Mouse (Mus musculus): ENCODE data around the gene Lrrc28. TPM values are rescaled to one million over a fixed set of nuclear protein-coding genes. Genes with fewer than 3 reads are reported as not detected.

Lrrc28 gene
- polyA plus RNA-seq, 1 experiment: 9.1 TPM

GRCm38 (mm10) chr7:67654668-67655067 is 9.6 kb upstream of the Lrrc28 start:
- H3K36me3 ChIP-seq (ENCODE audit: control insufficient read depth, insufficient read depth): no peaks in the 10 kb centered on the region
- TF ChIP-seq MAX (IDR thresholded peaks at IDR 0.05) (no peak), FOSL1 (IDR thresholded peaks at IDR 0.05; ENCODE audit: insufficient read depth, low read length, poor library complexity, severe bottlenecking) (no peak), CTCF (IDR thresholded peaks at IDR 0.05; ENCODE audit: control insufficient read depth, insufficient read depth, insufficient read length) (no peak), MYOG (IDR thresholded peaks at IDR 0.05; ENCODE audit: control insufficient read depth, extremely low read depth, insufficient read length) (no peak), MYOD1 (IDR thresholded peaks at IDR 0.05; ENCODE audit: control insufficient read depth, insufficient read length, low read depth) (no peak), CEBPB (IDR thresholded peaks at IDR 0.05; ENCODE audit: low read depth) (no peak), USF1 (IDR thresholded peaks at IDR 0.05; ENCODE audit: low read depth) (no peak)
- no peak overlapping the region for H3K4me3 ChIP-seq (ENCODE audit: insufficient read depth, poor library complexity, severe bottlenecking)
- peaks cover 8% of the 10 kb centered on the region for H3K79me3 ChIP-seq (ENCODE audit: low read depth)
- H3ac ChIP-seq (ENCODE audit: control insufficient read depth, insufficient read length, low read depth): no peak overlapping the region
- peaks cover 15% of the 10 kb centered on the region for H3K79me2 ChIP-seq (ENCODE audit: control insufficient read depth, insufficient read depth)
- no peaks in the 10 kb centered on the region for H3K27me3 ChIP-seq (ENCODE audit: control insufficient read depth, insufficient read depth, insufficient read length)

- TF ChIP-seq USF1 (IDR thresholded peaks at IDR 0.05; ENCODE audit: low read depth): no peak
- no peak for TF ChIP-seq FOSL1 (IDR thresholded peaks at IDR 0.05; ENCODE audit: insufficient read depth, low read length, poor library complexity, severe bottlenecking)
- TF ChIP-seq MYOG (IDR thresholded peaks at IDR 0.05; ENCODE audit: control insufficient read depth, extremely low read depth, insufficient read length): no peak
- TF ChIP-seq MAX (IDR thresholded peaks at IDR 0.05): no peak
- TF ChIP-seq CEBPB (IDR thresholded peaks at IDR 0.05; ENCODE audit: low read depth): no peak
- TF ChIP-seq CTCF (IDR thresholded peaks at IDR 0.05; ENCODE audit: control insufficient read depth, insufficient read depth, insufficient read length): no peak
- no peak for TF ChIP-seq MYOD1 (IDR thresholded peaks at IDR 0.05; ENCODE audit: control insufficient read depth, insufficient read length, low read depth)
- no peak overlapping the region for H3K4me3 ChIP-seq (ENCODE audit: insufficient read depth, poor library complexity, severe bottlenecking)
Observed at GRCm38 (mm10) chr7:67652211-67652610, 7.1 kb upstream of the Lrrc28 start.

GRCm38 (mm10) chr7:67648376-67648775 is 3.3 kb upstream of the Lrrc28 start:
- H3K27me3 ChIP-seq (ENCODE audit: control insufficient read depth, insufficient read depth, insufficient read length): no peaks in the 10 kb centered on the region
- TF ChIP-seq MYOG (IDR thresholded peaks at IDR 0.05; ENCODE audit: control insufficient read depth, extremely low read depth, insufficient read length) (no peak), MYOD1 (IDR thresholded peaks at IDR 0.05; ENCODE audit: control insufficient read depth, insufficient read length, low read depth) (no peak), CEBPB (IDR thresholded peaks at IDR 0.05; ENCODE audit: low read depth) (no peak), MAX (IDR thresholded peaks at IDR 0.05) (no peak), CTCF (IDR thresholded peaks at IDR 0.05; ENCODE audit: control insufficient read depth, insufficient read depth, insufficient read length) (no peak), USF1 (IDR thresholded peaks at IDR 0.05; ENCODE audit: low read depth) (no peak), FOSL1 (IDR thresholded peaks at IDR 0.05; ENCODE audit: insufficient read depth, low read length, poor library complexity, severe bottlenecking) (no peak)
- H3K4me3 ChIP-seq (ENCODE audit: insufficient read depth, poor library complexity, severe bottlenecking): peak overlapping the region; percentile 11
- H3K79me3 ChIP-seq (ENCODE audit: low read depth): peaks cover 15% of the 10 kb centered on the region
- H3K36me3 ChIP-seq (ENCODE audit: control insufficient read depth, insufficient read depth): no peaks in the 10 kb centered on the region
- peaks cover 33% of the 10 kb centered on the region for H3K79me2 ChIP-seq (ENCODE audit: control insufficient read depth, insufficient read depth)
- H3ac ChIP-seq (ENCODE audit: control insufficient read depth, insufficient read length, low read depth): peak overlapping the region; percentile 48

More at GRCm38 (mm10) chr7:67652211-67652610, 7.1 kb upstream of the Lrrc28 start:
- Histone ChIP-seq H3K27me3 (ENCODE audit: control insufficient read depth, insufficient read depth, insufficient read length) (no peaks in the 10 kb centered on the region), H3K36me3 (ENCODE audit: control insufficient read depth, insufficient read depth) (no peaks in the 10 kb centered on the region), H3K79me3 (ENCODE audit: low read depth) (peaks cover 15% of the 10 kb centered on the region), H3ac (ENCODE audit: control insufficient read depth, insufficient read length, low read depth) (no peak overlapping the region), H3K79me2 (ENCODE audit: control insufficient read depth, insufficient read depth) (peaks cover 33% of the 10 kb centered on the region)

GRCm38 (mm10) chr7:67647277-67647676 is 2.2 kb upstream of the Lrrc28 start, which contains the start of gene Ttc23:
TSS of gene Ttc23 (plus strand) at chr7:67647410.
- no peaks in the 10 kb centered on the region for H3K27me3 ChIP-seq (ENCODE audit: control insufficient read depth, insufficient read depth, insufficient read length)
- H3K36me3 ChIP-seq (ENCODE audit: control insufficient read depth, insufficient read depth): no peaks in the 10 kb centered on the region
- TF ChIP-seq CTCF (IDR thresholded peaks at IDR 0.05; ENCODE audit: control insufficient read depth, insufficient read depth, insufficient read length) (no peak), MYOG (IDR thresholded peaks at IDR 0.05; ENCODE audit: control insufficient read depth, extremely low read depth, insufficient read length) (no peak), FOSL1 (IDR thresholded peaks at IDR 0.05; ENCODE audit: insufficient read depth, low read length, poor library complexity, severe bottlenecking) (no peak), USF1 (IDR thresholded peaks at IDR 0.05; ENCODE audit: low read depth) (no peak), MYOD1 (IDR thresholded peaks at IDR 0.05; ENCODE audit: control insufficient read depth, insufficient read length, low read depth) (no peak), CEBPB (IDR thresholded peaks at IDR 0.05; ENCODE audit: low read depth) (no peak), MAX (IDR thresholded peaks at IDR 0.05) (no peak)
- peaks cover 33% of the 10 kb centered on the region for H3K79me2 ChIP-seq (ENCODE audit: control insufficient read depth, insufficient read depth)
- peak within 1 kb of the TSS; percentile 47 for H3ac ChIP-seq (ENCODE audit: control insufficient read depth, insufficient read length, low read depth)
- peaks cover 13% of the 10 kb centered on the region for H3K79me3 ChIP-seq (ENCODE audit: low read depth)
- H3K4me3 ChIP-seq (ENCODE audit: insufficient read depth, poor library complexity, severe bottlenecking): peak within 1 kb of the TSS; percentile 36

GRCm38 (mm10) chr7:67646131-67646530 is 1.1 kb upstream of the Lrrc28 start:
- Histone ChIP-seq H3K4me3 (ENCODE audit: insufficient read depth, poor library complexity, severe bottlenecking) (peak overlapping the region; percentile 72), H3K79me3 (ENCODE audit: low read depth) (peaks cover 13% of the 10 kb centered on the region), H3K79me2 (ENCODE audit: control insufficient read depth, insufficient read depth) (peaks cover 33% of the 10 kb centered on the region), H3K36me3 (ENCODE audit: control insufficient read depth, insufficient read depth) (no peaks in the 10 kb centered on the region), H3ac (ENCODE audit: control insufficient read depth, insufficient read length, low read depth) (peak overlapping the region; percentile 92), H3K27me3 (ENCODE audit: control insufficient read depth, insufficient read depth, insufficient read length) (no peaks in the 10 kb centered on the region)
- TF ChIP-seq MYOD1 (IDR thresholded peaks at IDR 0.05; ENCODE audit: control insufficient read depth, insufficient read length, low read depth) (no peak), USF1 (IDR thresholded peaks at IDR 0.05; ENCODE audit: low read depth) (no peak), CEBPB (IDR thresholded peaks at IDR 0.05; ENCODE audit: low read depth) (no peak), CTCF (IDR thresholded peaks at IDR 0.05; ENCODE audit: control insufficient read depth, insufficient read depth, insufficient read length) (no peak), FOSL1 (IDR thresholded peaks at IDR 0.05; ENCODE audit: insufficient read depth, low read length, poor library complexity, severe bottlenecking) (no peak), MAX (IDR thresholded peaks at IDR 0.05) (no peak), MYOG (IDR thresholded peaks at IDR 0.05; ENCODE audit: control insufficient read depth, extremely low read depth, insufficient read length) (no peak)
